Mouse (Mus musculus) frontal cortex, postnatal 10 days (tissue): ENCODE data around the gene Olfr1417.
"Not testable (repeated sequence)": the region's sequence is repeated elsewhere in the genome, so short reads cannot be mapped to it uniquely, and the experiment has no call there.

ENCODE experiments used
- DNase-seq, 2 experiments: peaks; one replicate each; pipeline ENCODE4 v3.0.0; 2022; ENCODE audit warnings: low spot score in 2 of 2, mixed read lengths in 1 of 2

Olfr1417 gene

DNA sequence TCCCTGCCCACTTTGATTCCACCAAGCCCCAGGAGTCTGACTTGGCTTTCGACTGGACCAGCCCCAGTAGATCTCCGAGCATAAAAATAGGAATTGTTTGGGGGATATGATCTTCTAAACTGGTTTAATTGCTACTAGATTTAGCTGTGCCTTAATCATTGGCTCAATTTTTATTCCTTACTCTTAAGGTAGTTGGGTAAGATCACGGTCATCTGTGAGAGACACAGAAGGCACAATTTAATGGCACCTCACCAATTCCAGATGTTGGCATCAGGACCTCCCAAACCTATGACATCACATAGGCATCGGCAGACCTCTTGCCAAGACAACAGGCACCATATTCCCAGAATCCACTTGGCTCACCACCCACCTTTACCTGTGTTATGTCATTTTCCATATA lies at the start of gene Olfr1417:
Gene Olfr1417 (minus strand): TSS at position 101 of the 400 bp plus-strand sequence.
- DNase-seq, result no peak

DNA sequence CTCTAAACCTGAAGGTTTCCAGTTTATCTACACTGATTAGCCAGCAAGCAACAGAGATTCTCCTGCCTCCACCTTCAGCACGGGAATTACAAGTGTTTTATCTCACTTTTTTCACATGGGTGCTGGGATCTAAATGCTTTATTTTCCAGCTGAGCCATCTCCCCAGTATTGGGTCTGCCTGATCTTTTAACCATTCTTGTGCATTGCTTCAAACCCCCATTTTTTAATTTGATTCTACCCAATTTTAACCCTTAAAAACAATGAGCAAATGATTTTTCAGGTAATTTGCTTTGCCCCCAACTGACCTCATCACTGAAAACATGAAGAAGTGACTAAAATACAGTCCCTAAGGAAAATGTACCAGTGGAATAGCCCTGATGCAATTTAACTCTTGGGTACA lies 47.2 kb upstream of the Olfr1417 start, which contains the start of gene Olfr1420:
Gene Olfr1420 (plus strand): TSS at position 301 of the 400 bp plus-strand sequence.
- no peak for DNase-seq

DNA sequence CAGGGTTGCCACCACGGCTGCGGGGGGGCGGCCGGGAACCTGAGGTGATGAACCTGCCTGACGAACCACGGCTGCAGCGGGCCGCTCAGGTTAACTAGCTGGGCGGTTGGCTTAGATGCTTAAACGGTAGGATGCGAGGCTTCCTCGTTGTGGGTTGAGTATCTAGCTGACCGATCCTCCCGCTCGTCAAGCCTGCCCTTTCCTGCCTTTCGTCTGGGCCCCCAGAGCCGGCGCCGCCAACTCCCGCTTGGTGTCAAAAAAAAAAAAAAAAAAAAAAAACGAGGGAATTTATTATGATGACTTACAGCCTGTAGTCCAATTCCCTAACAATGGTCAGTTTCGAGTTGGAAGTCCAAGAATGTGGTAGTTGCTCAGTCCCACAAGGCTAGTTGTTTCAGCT lies 39.4 kb upstream of the Olfr1417 start:
- DNase-seq, result not testable (repeated sequence)

DNA sequence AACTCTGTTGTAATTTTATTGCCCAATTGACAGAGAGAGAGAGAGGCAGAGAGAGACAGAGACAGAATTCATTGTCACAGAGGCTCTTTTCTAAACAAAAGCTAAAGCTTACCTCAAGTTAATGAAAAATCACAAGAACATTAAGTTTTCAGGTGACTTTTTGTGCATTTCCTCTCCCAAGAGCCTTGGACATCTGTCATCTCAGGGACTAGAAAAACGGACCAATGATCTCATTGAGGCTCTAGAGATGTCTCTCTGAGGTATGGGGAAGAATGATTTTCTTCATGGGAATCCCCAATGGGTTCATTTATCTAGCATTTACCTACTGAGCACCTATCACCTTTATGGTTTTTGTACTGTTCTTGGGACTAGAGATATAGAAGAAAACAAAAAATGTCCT lies 36.0 kb upstream of the Olfr1417 start, which contains the start of gene Olfr1419:
Gene Olfr1419 (minus strand): TSS at position 101 of the 400 bp plus-strand sequence.
- no peak for DNase-seq

DNA sequence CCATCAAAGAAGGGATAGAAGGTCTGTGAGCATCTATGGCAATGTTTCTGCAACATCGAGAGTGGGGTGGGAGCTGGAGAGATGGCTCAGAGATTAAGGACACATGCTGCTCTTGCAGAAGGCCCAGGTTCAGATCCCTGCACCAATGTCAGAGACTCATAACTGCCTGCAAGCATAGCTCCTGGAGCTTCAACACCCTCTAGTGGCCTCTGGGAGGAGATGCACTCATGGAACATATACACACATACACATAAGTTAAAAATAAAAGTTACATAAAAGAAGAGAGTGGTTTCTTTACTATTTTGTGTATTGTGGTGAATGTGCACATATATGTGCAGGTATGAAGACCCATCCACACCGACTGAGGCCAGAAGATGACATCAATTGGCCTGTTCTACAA lies 28.8 kb upstream of the Olfr1417 start:
- DNase-seq, result no peak

DNA sequence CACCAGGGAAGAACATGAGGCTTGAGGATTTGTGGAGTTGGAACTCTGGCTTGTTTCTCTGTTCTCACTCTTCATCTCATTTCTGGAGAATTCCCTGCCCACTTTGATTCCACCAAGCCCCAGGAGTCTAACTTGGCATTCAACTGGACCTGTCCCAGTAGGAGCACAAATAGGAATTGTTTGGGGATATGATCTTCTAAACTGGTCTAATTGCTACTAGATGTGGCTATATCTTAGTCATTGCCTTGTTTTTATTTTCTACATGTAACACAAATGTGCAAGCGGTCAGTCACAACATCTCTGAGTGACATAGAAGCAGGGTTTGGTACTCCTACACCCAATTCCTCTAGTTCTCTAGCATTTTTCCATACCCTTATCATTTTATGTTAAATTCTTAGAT lies 21.9 kb upstream of the Olfr1417 start, which contains the start of gene Olfr1418:
Gene Olfr1418 (minus strand): TSS at position 101 of the 400 bp plus-strand sequence.
- DNase-seq, result no peak

DNA sequence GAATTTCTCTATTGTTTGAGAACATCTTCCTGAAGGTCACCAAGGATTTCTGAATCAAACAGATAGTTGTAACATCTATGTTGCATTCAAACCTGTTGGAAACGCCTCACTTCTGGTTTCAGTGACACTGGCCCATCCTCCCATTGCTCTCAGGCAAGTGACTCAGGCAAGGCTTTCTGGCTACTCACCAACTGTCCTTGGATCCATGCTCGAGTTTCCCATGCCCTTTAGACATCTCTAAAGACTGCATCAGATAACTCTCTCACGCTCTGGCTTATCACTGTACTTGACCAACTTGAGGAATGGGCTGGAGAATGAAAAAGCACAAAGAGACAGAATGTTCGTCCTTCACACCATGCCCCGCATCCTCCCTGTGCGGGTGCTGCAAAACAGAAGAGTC lies 17.5 kb upstream of the Olfr1417 start:
- no peak for DNase-seq

DNA sequence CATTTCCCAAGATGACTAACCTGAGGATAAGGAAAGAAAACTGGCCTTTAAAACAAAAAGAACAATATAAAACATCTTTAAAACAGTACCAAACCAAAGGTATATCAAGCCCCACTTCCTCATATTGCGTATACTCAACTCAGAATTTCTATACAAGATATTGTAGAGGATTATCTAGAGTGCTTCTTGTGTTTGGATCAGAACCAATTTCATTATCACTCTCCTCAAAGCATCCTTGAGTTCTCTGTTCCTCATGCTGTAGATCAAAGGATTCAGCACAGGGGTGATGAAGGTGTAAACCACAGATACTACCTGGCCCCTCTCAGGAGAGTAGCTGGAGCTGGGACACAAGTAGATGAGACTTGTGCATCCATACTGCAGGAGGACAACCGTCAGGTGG lies 15.8 kb upstream of the Olfr1417 start:
- no peak for DNase-seq

DNA sequence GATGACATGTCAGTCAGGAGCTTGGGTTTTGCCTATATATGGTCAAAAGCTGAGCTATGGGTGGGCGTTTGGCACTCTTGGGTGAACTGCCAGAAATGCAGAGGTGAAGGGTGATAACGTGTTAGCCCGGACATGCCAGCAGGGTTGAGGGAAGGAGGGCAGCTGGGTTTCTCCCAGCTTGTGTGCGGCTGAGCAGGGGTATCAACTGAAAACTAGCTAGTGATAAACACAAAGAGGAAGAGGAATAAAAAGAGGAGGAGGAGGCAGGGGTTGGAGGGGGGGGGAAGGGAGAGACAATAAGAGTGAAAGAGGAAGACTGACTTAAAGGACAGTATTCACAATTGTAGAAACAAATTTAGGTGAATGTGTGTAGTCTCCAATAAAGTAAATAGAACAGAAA lies 13.6 kb upstream of the Olfr1417 start:
- no peak for DNase-seq

DNA sequence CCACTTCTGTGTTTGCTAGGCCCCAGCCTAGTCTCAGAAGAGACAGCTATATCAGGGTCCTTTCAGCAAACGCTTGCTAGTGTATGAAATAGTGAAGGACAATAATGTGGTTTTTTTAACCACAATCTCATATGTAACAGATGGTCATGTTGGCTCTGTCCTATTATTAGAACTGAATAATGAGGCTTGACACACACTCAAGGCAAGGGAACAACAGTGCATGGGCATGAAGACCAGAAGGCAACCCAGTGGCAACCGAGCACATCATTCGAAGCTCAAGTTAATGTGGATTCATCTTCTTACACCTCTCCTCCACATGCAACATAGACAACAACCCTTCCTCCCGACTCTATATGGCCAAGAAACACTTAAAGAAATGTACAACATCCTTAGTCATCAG lies 7.3 kb upstream of the Olfr1417 start:
- no peak for DNase-seq

DNA sequence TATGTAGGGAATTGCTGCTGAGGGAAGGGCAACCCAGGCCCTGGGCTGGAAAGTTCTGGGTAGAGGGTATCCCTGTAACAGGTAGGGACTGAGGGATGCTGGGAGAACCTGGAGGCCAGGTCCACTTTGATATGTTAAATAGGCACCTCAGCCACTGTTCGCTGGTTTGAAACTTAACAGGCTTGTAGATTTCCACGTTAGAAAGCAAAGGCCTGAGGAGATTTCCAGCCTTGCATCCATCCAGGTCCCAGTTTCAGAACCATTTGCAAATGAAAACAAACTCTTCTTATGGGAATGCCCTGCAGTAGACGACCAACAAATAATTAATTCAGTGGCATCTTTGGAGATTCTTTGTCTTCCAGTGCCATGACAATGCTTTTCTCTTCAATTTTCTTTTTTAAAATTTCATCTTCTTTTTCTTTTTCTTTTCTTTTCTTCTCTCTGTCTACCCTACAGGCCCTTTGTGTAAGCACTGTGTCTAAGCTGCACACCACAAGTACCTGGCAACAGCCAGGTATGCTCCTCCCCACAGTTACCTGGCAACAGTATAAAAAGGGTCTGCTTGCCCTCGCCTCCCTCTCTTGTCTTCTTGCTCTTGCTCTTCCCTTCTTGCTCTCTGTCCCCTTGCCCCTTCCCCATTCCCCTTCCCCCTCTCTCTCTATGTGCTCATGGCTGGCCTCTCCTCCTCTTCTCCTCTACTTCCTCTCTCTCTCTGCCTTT lies 15.5 kb downstream of the Olfr1417 start:
- no peak for DNase-seq

DNA sequence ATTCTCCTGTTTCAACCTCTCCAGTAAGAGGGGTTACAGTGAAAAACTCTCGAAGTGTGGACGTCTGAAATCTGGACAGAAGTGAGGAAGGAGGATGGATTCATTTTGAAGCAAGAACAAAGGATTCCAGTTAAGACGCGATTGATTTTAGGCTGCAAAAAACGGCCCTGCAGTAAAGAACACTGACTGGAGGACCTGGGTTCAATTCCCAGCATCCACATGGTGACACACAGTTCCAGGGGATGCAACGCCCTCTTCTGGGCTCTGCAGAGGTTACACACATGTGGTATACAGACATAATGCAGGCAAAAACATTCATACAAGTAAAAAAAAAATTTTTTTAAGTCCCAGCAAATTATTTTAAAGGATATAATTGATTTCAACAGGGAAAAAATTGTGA lies 18.8 kb downstream of the Olfr1417 start:
- no peak for DNase-seq

DNA sequence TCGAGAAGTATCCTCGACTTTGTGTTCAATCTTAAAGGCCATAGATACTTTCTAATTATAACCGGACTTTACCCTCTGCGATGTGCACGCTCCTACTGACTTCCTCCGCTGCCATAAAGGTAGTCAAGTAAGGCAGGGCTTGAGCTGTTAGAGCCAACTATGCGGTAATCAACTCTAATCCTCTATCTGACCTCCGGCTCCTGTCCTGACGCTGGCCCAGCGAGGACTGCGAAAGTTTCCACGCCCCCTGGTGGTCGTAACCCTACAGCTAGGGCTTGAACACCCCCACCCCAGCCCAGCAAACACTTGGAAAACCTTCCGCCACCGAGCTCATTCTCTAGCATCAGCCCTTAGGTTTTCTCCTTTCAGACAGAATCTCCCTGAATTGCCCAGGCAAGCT lies 19.2 kb downstream of the Olfr1417 start:
- DNase-seq, result peak in 1 of 2 experiments; percentile 60

DNA sequence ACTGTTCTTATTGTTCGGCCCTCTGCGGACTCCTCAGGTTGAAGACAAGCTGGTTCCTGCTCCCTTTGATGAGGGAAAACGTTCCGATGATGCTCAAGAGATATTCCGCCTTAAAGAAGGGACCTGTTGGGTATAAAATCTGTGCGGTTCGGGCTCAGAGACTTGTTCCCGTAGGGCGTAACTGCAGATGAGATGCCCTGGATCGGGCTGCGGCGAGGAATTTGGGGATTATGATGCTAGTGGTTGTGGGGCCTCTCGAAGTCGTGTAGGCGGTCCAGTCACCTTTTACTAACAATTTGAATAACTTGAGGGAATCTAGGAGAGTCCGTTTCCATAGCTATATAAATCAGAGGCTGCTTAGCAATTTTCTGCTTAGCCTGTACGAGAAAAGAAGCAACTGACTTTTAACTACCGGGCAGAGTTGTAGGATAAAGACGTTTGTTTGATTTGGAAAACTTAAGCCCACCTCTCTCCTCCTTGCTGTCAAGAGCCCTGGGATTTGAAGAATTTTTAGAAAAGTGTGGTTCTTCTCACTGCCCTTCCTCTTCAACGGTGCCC lies 19.8 kb downstream of the Olfr1417 start, which contains the start of gene Stx3:
Gene Stx3 (minus strand): TSS at position 261 of the 558 bp plus-strand sequence.
- no peak for DNase-seq

DNA sequence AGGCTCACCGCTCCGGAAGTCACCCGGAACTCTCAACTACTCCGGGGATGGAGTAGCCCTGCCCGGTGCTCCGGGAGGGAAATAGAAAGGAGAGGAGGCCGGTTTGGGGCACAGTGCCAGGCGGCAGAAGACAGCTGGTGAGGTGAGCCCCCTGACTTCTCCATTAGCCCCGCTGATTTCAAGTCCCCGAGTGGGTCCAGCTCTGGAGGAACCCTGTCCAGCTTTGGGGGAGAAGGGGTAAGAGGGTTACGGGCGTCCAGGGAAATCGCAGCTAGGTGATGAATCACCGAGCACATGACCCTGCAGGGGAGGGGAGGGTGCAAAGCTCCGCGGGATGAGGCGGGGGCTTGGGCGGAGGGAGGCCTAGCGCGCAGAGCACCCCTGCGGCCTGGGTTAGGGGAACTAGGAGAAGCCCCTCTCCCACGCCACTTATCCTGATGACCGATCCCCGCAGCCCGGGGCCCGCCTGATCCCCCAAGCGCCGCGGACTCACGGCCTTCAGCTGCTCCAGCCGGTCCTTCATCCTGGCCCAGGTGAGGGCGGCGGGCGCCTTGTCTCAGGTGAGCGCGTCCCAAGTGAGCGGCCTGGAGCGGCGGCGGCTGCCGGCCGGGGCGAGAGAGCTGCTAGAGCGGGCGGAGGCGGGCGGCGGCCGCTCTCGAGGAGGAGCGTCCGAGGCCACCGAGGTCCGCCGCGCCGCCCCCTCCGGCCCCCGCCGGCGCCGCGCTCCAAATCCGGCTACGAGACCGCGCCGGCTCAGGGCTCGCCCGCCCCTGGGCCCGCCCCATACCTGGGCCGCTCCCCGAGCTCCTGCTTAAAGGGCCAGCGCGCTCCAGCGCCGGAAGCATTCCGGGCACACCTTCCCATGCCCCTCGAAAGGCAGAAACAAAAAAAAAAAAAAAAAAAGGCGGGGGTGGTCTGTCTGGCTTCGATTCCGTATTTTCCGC lies 20.5 kb downstream of the Olfr1417 start:
- peak; percentile 13 to 32 for DNase-seq

DNA sequence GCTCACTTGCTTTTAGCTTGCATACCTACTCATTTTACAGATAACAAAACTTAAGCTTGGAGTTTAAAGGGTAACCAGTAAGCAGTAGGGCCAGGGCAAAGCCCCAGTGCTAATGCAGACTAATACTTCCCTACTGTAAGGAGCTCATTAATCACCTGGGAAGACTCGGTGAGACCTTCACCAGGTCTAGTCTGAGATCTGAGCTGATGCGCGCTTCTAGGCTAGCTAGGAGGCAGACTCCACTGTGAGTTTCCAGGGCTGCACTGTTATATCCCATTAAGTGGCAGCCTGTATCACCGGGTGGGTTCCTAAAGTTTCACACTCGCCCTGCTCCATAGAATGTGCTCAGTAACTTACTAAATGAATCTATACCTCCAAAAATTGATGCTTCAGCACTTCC lies 21.4 kb downstream of the Olfr1417 start:
- DNase-seq, result no peak

DNA sequence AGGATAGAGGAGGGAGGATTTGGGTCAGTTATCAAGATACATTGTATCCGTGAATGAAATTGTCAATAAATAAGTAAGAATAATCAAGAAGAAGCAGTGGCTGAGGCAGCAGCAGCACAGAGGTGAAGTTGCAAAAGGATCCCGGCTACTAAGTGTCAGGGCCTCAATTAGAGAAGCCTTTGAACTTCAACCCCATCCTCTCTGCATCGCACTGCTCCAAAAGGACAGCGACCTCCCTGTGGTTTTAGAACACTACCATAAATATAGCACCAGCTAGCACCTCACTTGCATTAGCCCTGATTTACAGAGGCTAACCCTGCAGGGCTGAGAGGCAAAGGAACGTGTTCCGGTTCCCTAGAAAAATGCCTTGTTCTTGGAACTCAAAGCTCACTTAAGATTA lies 22.3 kb downstream of the Olfr1417 start:
- no peak for DNase-seq

DNA sequence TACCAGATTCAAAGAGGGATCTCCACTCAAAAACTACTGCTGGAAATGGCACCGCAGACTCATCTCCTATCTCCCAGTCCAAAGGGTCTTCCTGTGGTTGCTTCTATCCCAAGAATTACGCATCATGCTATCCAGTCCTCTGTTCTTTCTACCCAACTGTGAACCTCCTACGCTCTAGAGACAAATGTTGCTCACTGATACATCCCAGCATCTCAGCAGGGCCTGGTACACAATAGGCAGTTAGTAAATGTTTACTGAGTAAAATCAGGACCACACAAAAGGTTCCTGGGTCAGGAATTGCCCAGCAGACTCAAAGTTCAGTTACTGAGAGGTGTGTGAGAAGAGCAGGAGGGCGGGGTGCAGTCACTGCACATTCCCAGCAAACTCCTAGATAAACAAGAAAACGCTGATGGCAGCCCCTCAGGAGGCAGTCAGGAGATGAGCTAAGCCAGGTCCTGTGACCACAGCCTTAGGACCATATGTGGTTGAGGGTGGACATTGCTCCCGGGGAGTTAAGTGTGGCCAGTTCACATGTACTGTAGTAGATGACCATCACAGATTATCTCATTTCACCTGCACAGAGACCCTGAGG lies 24.2 kb downstream of the Olfr1417 start:
- no peak for DNase-seq

DNA sequence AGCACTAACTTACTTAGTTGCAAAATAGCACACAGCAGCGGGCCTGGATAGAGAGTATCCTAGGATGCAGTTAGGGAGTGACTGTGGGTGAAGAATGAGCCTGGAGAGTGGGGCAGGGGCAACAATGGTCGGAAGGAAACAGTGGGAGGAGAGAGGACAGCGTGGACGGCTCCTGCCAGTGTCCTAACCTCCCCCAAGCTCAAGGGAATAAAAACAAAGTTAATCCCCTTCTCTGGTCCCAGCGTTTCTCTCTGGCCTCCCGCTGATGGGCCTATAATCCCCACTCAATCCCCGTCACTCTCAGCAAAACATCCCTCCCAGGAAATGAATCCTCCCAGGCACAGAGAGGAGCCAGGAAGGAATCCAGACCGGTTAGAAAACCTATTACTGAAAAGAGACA lies 25.4 kb downstream of the Olfr1417 start:
- DNase-seq, result no peak

DNA sequence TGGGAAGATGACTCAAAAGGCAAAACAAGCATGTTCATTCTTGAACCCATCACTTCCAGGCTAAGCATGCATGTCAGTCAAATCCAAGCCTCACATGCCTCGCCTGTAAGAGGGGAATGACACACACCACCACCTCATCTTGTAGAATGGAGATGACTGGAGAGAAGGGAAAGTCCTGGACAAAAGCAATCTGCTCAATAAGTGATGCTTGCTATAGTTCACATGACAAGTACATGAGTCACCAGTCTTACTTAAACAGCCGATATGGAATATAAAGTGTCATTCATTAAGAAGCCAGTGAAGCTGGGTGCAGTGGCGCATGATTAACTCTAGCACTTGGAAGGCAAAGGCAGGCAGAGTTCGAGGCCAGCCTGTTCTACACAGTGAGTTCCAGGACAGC lies 25.9 kb downstream of the Olfr1417 start:
- DNase-seq, result no peak

DNA sequence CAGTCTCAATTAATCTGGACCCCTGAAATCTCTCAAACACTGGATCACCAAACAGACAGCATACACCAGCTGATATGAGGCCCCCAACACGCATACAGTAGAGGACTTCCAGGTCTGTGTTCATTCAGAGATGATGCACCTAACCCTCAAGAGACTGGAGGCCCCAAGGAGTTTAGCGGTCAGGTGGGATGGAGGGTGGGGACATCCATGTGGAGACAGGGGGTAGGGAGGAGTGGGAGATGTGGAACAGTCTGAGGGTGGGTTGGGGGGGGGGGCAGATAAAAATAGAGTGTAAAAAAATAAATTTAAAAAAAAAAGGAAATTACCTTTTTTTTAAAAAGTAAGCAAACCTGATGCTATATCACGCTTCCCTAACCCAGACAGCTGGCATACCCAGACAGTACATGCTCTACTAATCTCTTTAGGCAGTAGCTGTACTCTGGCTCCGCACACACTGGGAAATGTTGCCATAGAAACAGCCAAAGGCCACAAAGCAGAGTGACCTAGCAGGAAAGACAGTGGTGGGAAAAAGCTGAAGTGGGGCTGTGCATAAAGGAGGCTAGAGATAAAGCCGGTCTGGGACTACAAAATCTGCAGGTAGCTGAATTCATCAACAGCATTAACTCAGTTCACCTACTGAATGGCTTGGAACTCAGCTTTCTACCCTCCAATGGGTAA lies 27.2 kb downstream of the Olfr1417 start:
- no peak for DNase-seq
